Mouse (Mus musculus) intestine, embryonic 14.5 days (tissue): ENCODE measurements at regions not wholly inside any gene's neighbourhood (a gene's known extent, or its start where the extent isn't known, plus 50 kb on each side); places are given as distances from the start of the nearest gene placed in this dataset.

Experiments
- ATAC-seq: fragments of 200-750 bp; cut with Nextera tagmentation; replicated peaks from 2 replicates; pipeline ENCODE4 v1.8.0; 2017; ENCODE audit warnings: low read depth, moderate number of reproducible peaks, moderate TSS enrichment, moderate library complexity; ENCODE audit not compliant: low FRiP score, low TSS enrichment
- DNase-seq: peaks from one replicate; pipeline ENCODE4 v3.0.0-alpha.2; 2018; ENCODE audit warnings: low spot score
- H3K27ac ChIP-seq: fragments of 300-500 bp; sonication (generic); 2 replicates; pipeline ENCODE4 v1.5.1; 2014; ENCODE audit warnings: low read depth, mild to moderate bottlenecking, control low read depth
- H3K27me3 ChIP-seq: fragments of 300-500 bp; sonication (generic); replicated peaks from 2 replicates; pipeline ENCODE4 v1.6.1; 2014; ENCODE audit warnings: low read length, control low read depth; ENCODE audit not compliant: control insufficient read depth, insufficient read depth
- H3K36me3 ChIP-seq: fragments of 300-500 bp; sonication (generic); 2 replicates; pipeline ENCODE4 v1.6.1; 2014; ENCODE audit warnings: low read length, control low read depth; ENCODE audit not compliant: control insufficient read depth, insufficient read depth
- H3K4me1 ChIP-seq: fragments of 300-500 bp; sonication (generic); replicated peaks from 2 replicates; pipeline ENCODE4 v1.6.1; 2014; ENCODE audit warnings: low read length, control low read depth, mixed read lengths; ENCODE audit not compliant: control insufficient read depth, insufficient read depth
- H3K4me2 ChIP-seq: fragments of 300-500 bp; sonication (generic); 2 replicates; pipeline ENCODE4 v1.6.1; 2014; ENCODE audit warnings: low read length
- H3K4me3 ChIP-seq: fragments of 300-500 bp; sonication (generic); 2 replicates; pipeline ENCODE4 v1.5.1; 2014; ENCODE audit warnings: low read depth, low read length, control low read depth, mixed read lengths
- H3K9ac ChIP-seq: fragments of 300-500 bp; sonication (generic); 2 replicates; pipeline ENCODE4 v1.6.1; 2014; ENCODE audit warnings: mild to moderate bottlenecking, low read length
- H3K9me3 ChIP-seq: fragments of 300-500 bp; sonication (generic); 2 replicates; pipeline ENCODE4 v1.6.1; 2016; ENCODE audit warnings: low read length, control low read depth; ENCODE audit not compliant: control insufficient read depth
- WGBS: fragments of 180-500 bp; shearing (Covaris S2); extraction: QIAGEN DNeasy Blood & Tissue Kit; methylation state at CpG from one replicate; pipeline ENCODE4 v1.1.7; 2014; 5-methylcytosine and 5-hydroxymethylcytosine counted together

- Histone ChIP-seq H3K36me3 (no peaks in the 10 kb centered on the region), H3K27ac (no peak overlapping the region), H3K9me3 (no peaks in the 10 kb centered on the region), H3K9ac (no peak overlapping the region), H3K4me1 (no peaks in the 10 kb centered on the region), H3K4me3 (no peak overlapping the region), H3K27me3 (no peaks in the 10 kb centered on the region), H3K4me2 (no peak overlapping the region)
- WGBS: 65% methylated on average over 6 of the region's 6 CpGs
- no peak for ATAC-seq
- DNase-seq: no peak
Measured at GRCm38 (mm10) chr15:5312231-5312630, 68.2 kb upstream of the Ptger4 start.

GRCm38 (mm10) chr15:5310035-5310434, 66.0 kb upstream of the Ptger4 start:
- Histone ChIP-seq H3K9me3 (no peaks in the 10 kb centered on the region), H3K4me3 (no peak overlapping the region)
- ATAC-seq: no peak

GRCm38 (mm10) chr15:5302403-5302802, 58.4 kb upstream of the Ptger4 start:
- DNase-seq (no peak), ATAC-seq (no peak)
- Histone ChIP-seq H3K36me3 (no peaks in the 10 kb centered on the region), H3K27ac (no peak overlapping the region), H3K4me1 (no peaks in the 10 kb centered on the region), H3K4me3 (no peak overlapping the region), H3K4me2 (no peak overlapping the region), H3K9ac (no peak overlapping the region), H3K27me3 (no peaks in the 10 kb centered on the region), H3K9me3 (no peaks in the 10 kb centered on the region)
- 76% methylated on average over 2 of the region's 2 CpGs for WGBS

More at GRCm38 (mm10) chr15:5310035-5310434, 66.0 kb upstream of the Ptger4 start:
- no peak overlapping the region for H3K9ac ChIP-seq
- H3K4me2 ChIP-seq: no peak overlapping the region
- 93% methylated on average over 3 of the region's 3 CpGs for WGBS
- no peak for DNase-seq
- no peak overlapping the region for H3K27ac ChIP-seq
- H3K27me3 ChIP-seq: no peaks in the 10 kb centered on the region
- H3K4me1 ChIP-seq: no peaks in the 10 kb centered on the region
- no peaks in the 10 kb centered on the region for H3K36me3 ChIP-seq

GRCm38 (mm10) chr15:5299807-5300206, 55.8 kb upstream of the Ptger4 start:
- WGBS: 54% methylated on average over 1 of the region's 1 CpGs

GRCm38 (mm10) chr15:5296949-5297348, 53.0 kb upstream of the Ptger4 start:
- Histone ChIP-seq H3K27ac (no peak overlapping the region), H3K4me3 (no peak overlapping the region), H3K9ac (no peak overlapping the region), H3K27me3 (no peaks in the 10 kb centered on the region), H3K9me3 (no peaks in the 10 kb centered on the region), H3K4me1 (no peaks in the 10 kb centered on the region), H3K36me3 (no peaks in the 10 kb centered on the region), H3K4me2 (no peak overlapping the region)
- WGBS: 84% methylated on average over 2 of the region's 2 CpGs
- DNase-seq (no peak), ATAC-seq (no peak)

More at GRCm38 (mm10) chr15:5299807-5300206, 55.8 kb upstream of the Ptger4 start:
- no peak overlapping the region for H3K9ac ChIP-seq
- H3K9me3 ChIP-seq: no peaks in the 10 kb centered on the region
- no peaks in the 10 kb centered on the region for H3K4me1 ChIP-seq
- no peak overlapping the region for H3K4me3 ChIP-seq
- DNase-seq (no peak), ATAC-seq (no peak)
- no peaks in the 10 kb centered on the region for H3K36me3 ChIP-seq
- H3K27ac ChIP-seq: no peak overlapping the region
- H3K4me2 ChIP-seq: no peak overlapping the region
- no peaks in the 10 kb centered on the region for H3K27me3 ChIP-seq
